Mouse (Mus musculus) liver, postnatal 0 days (tissue): ENCODE measurements around the gene Nell1.

ENCODE experiments used
- CTCF ChIP-seq: sonication (generic); IDR thresholded peaks from 2 replicates; pipeline ENCODE4 v1.5.1; 2016; ENCODE audit warnings: antibody characterized with exemption, low read depth
- EP300 ChIP-seq: IDR thresholded peaks from 2 replicates; pipeline ENCODE4 v1.6.1; 2016; ENCODE audit warnings: antibody characterized with exemption, low read depth, mild to moderate bottlenecking

GRCm38 (mm10) chr7:50162602-50163001, 187.9 kb downstream of the Nell1 start:
- TF ChIP-seq CTCF = no peak
- TF ChIP-seq EP300 = no peak
